Mouse (Mus musculus): ENCODE data around the gene Six4. TPM values are rescaled to one million over a fixed set of nuclear protein-coding genes. Genes with fewer than 3 reads are reported as not detected.
"Not testable (repeated sequence)": the region's sequence is repeated elsewhere in the genome, so short reads cannot be mapped to it uniquely, and the experiment has no call there.

Gene Six4
- polyA plus RNA-seq, 1 experiment: 0.08 TPM

- Histone ChIP-seq H3K4me1 (ENCODE audit: control insufficient read depth, insufficient read depth, insufficient read length, low read length) (no peaks in the 10 kb centered on the region), H3K36me3 (ENCODE audit: control insufficient read depth, insufficient read depth, low read length) (no peaks in the 10 kb centered on the region), H3K4me3 (ENCODE audit: low read depth, low read length) (no peak overlapping the region), H3K27ac (ENCODE audit: insufficient read depth, low read depth, low read length) (no peak overlapping the region), H3K27me3 (ENCODE audit: control insufficient read depth, insufficient read depth, low read length) (peaks cover 3% of the 10 kb centered on the region; the same call in 1 of the 2 replicates)
- WGBS: 88% methylated on average over 12 of the region's 12 CpGs
- TF ChIP-seq POLR2A (IDR thresholded peaks at IDR 0.05; ENCODE audit: low read depth, low read length) (no peak), CTCF (IDR thresholded peaks at IDR 0.05; ENCODE audit: extremely low read depth, insufficient read length, insufficient replicate concordance, low read depth, low read length) (no peak)
Measured at GRCm38 (mm10) chr12:73103713-73104112, 9.5 kb downstream of the Six4 start.

- TF ChIP-seq CTCF (IDR thresholded peaks at IDR 0.05; ENCODE audit: extremely low read depth, insufficient read length, insufficient replicate concordance, low read depth, low read length) (no peak), POLR2A (IDR thresholded peaks at IDR 0.05; ENCODE audit: low read depth, low read length) (no peak)
- Histone ChIP-seq H3K4me3 (ENCODE audit: low read depth, low read length) (no peak overlapping the region), H3K36me3 (ENCODE audit: control insufficient read depth, insufficient read depth, low read length) (no peaks in the 10 kb centered on the region), H3K27me3 (ENCODE audit: control insufficient read depth, insufficient read depth, low read length) (no peaks in the 10 kb centered on the region), H3K4me1 (ENCODE audit: control insufficient read depth, insufficient read depth, insufficient read length, low read length) (no peaks in the 10 kb centered on the region), H3K27ac (ENCODE audit: insufficient read depth, low read depth, low read length) (no peak overlapping the region)
- 78% methylated on average over 4 of the region's 4 CpGs for WGBS
Measured at GRCm38 (mm10) chr12:73098593-73098992, 14.7 kb downstream of the Six4 start.

GRCm38 (mm10) chr12:73096177-73096576 lies 17.1 kb downstream of the Six4 start:
- not testable (repeated sequence) for H3K4me1 ChIP-seq (ENCODE audit: control insufficient read depth, insufficient read depth, insufficient read length, low read length); H3K27me3 ChIP-seq (ENCODE audit: control insufficient read depth, insufficient read depth, low read length); H3K27ac ChIP-seq (ENCODE audit: insufficient read depth, low read depth, low read length); H3K36me3 ChIP-seq (ENCODE audit: control insufficient read depth, insufficient read depth, low read length); H3K4me3 ChIP-seq (ENCODE audit: low read depth, low read length)
- 84% methylated on average over 5 of the region's 5 CpGs for WGBS

- WGBS: 26% methylated on average over 2 of the region's 2 CpGs
- Histone ChIP-seq H3K36me3 (ENCODE audit: control insufficient read depth, insufficient read depth, low read length) (no peaks in the 10 kb centered on the region), H3K27me3 (ENCODE audit: control insufficient read depth, insufficient read depth, low read length) (no peaks in the 10 kb centered on the region), H3K27ac (ENCODE audit: insufficient read depth, low read depth, low read length) (no peak overlapping the region), H3K4me3 (ENCODE audit: low read depth, low read length) (no peak overlapping the region), H3K4me1 (ENCODE audit: control insufficient read depth, insufficient read depth, insufficient read length, low read length) (no peaks in the 10 kb centered on the region)
- no peak for TF ChIP-seq CTCF (IDR thresholded peaks at IDR 0.05; ENCODE audit: extremely low read depth, insufficient read length, insufficient replicate concordance, low read depth, low read length)
Measured at GRCm38 (mm10) chr12:73094605-73095004, 18.7 kb downstream of the Six4 start.

- 59% methylated on average over 2 of the region's 2 CpGs for WGBS
- H3K36me3 ChIP-seq (ENCODE audit: control insufficient read depth, insufficient read depth, low read length): no peaks in the 10 kb centered on the region
- H3K27me3 ChIP-seq (ENCODE audit: control insufficient read depth, insufficient read depth, low read length): no peaks in the 10 kb centered on the region
- H3K27ac ChIP-seq (ENCODE audit: insufficient read depth, low read depth, low read length): no peak overlapping the region
- no peak for TF ChIP-seq POLR2A (IDR thresholded peaks at IDR 0.05; ENCODE audit: low read depth, low read length)
- H3K4me1 ChIP-seq (ENCODE audit: control insufficient read depth, insufficient read depth, insufficient read length, low read length): no peaks in the 10 kb centered on the region
- H3K4me3 ChIP-seq (ENCODE audit: low read depth, low read length): no peak overlapping the region
Measured at GRCm38 (mm10) chr12:73094189-73094588, 19.1 kb downstream of the Six4 start.

- Histone ChIP-seq H3K36me3 (ENCODE audit: control insufficient read depth, insufficient read depth, low read length) (no peaks in the 10 kb centered on the region), H3K27me3 (ENCODE audit: control insufficient read depth, insufficient read depth, low read length) (no peaks in the 10 kb centered on the region), H3K4me1 (ENCODE audit: control insufficient read depth, insufficient read depth, insufficient read length, low read length) (no peaks in the 10 kb centered on the region), H3K4me3 (ENCODE audit: low read depth, low read length) (no peak overlapping the region), H3K27ac (ENCODE audit: insufficient read depth, low read depth, low read length) (no peak overlapping the region)
- WGBS: 51% methylated on average over 7 of the region's 7 CpGs
- TF ChIP-seq POLR2A (IDR thresholded peaks at IDR 0.05; ENCODE audit: low read depth, low read length): no peak
- no peak for TF ChIP-seq CTCF (IDR thresholded peaks at IDR 0.05; ENCODE audit: extremely low read depth, insufficient read length, insufficient replicate concordance, low read depth, low read length)
Measured at GRCm38 (mm10) chr12:73090672-73091335, 22.5 kb downstream of the Six4 start.

GRCm38 (mm10) chr12:73088911-73089310 lies 24.3 kb downstream of the Six4 start:
- no peaks in the 10 kb centered on the region for H3K27me3 ChIP-seq (ENCODE audit: control insufficient read depth, insufficient read depth, low read length)
- 60% methylated on average over 5 of the region's 5 CpGs for WGBS

GRCm38 (mm10) chr12:73088500-73088899 lies 24.8 kb downstream of the Six4 start:
- H3K27me3 ChIP-seq (ENCODE audit: control insufficient read depth, insufficient read depth, low read length): no peaks in the 10 kb centered on the region
- no peaks in the 10 kb centered on the region for H3K36me3 ChIP-seq (ENCODE audit: control insufficient read depth, insufficient read depth, low read length)
- H3K27ac ChIP-seq (ENCODE audit: insufficient read depth, low read depth, low read length): no peak overlapping the region
- no peak overlapping the region for H3K4me3 ChIP-seq (ENCODE audit: low read depth, low read length)
- WGBS: 66% methylated on average over 5 of the region's 5 CpGs
- no peaks in the 10 kb centered on the region for H3K4me1 ChIP-seq (ENCODE audit: control insufficient read depth, insufficient read depth, insufficient read length, low read length)
- TF ChIP-seq CTCF (IDR thresholded peaks at IDR 0.05; ENCODE audit: extremely low read depth, insufficient read length, insufficient replicate concordance, low read depth, low read length) (no peak), POLR2A (IDR thresholded peaks at IDR 0.05; ENCODE audit: low read depth, low read length) (no peak)

More at GRCm38 (mm10) chr12:73088911-73089310, 24.3 kb downstream of the Six4 start:
- Histone ChIP-seq H3K4me3 (ENCODE audit: low read depth, low read length) (no peak overlapping the region), H3K4me1 (ENCODE audit: control insufficient read depth, insufficient read depth, insufficient read length, low read length) (no peaks in the 10 kb centered on the region), H3K27ac (ENCODE audit: insufficient read depth, low read depth, low read length) (no peak overlapping the region), H3K36me3 (ENCODE audit: control insufficient read depth, insufficient read depth, low read length) (no peaks in the 10 kb centered on the region)
- no peak for TF ChIP-seq POLR2A (IDR thresholded peaks at IDR 0.05; ENCODE audit: low read depth, low read length)
- no peak for TF ChIP-seq CTCF (IDR thresholded peaks at IDR 0.05; ENCODE audit: extremely low read depth, insufficient read length, insufficient replicate concordance, low read depth, low read length)

Measured in small intestine, adult 2 months (tissue).